Mouse (Mus musculus) small intestine, adult 2 months (tissue): ENCODE results near the gene Spata2.

Source experiments
- CTCF ChIP-seq: fragments of 200-500 bp; IDR thresholded peaks from 2 replicates; pipeline ENCODE4 v1.5.1; 2012; ENCODE audit warnings: low read depth, mild to moderate bottlenecking, control low read depth, inconsistent platforms, low read length, moderate library complexity, mixed read lengths; ENCODE audit not compliant: insufficient replicate concordance, insufficient read length; ENCODE audit errors: extremely low read depth
- POLR2A ChIP-seq: fragments of 200-500 bp; IDR thresholded peaks from 2 replicates; pipeline ENCODE4 v1.6.1; 2012; ENCODE audit warnings: low read depth, mild to moderate bottlenecking, control low read depth, inconsistent platforms, low read length, moderate library complexity

DNA sequence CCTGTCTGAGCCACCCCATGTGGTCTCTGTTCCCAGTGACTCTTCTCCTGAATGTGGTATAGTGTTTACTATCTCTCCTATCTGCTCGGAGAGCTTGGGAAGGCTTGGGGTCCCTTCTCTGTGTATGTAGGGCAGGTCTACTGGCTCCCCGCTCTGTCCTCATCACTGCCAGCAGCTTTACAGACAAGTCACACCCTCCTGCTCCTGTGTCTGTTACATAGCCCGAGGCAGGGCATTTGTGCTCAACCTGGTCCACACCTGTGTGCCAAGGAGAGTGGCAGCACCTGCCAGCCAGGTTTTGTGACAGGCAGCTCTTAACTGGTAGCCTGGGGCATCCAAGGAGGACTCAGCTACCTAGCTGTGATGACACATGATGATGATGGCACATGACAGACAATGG, 22.1 kb downstream of the Spata2 start:
- TF ChIP-seq CTCF (no peak), POLR2A (no peak)
